Mouse (Mus musculus) forebrain, embryonic 10.5 days (tissue): ENCODE data around the gene Tmx2. TPM values are rescaled to one million over a fixed set of nuclear protein-coding genes. Genes with fewer than 3 reads are reported as not detected.
"Not testable (repeated sequence)": the region's sequence is repeated elsewhere in the genome, so short reads cannot be mapped to it uniquely, and the experiment has no call there.

Experiments used
- DNase-seq: peaks from one replicate; pipeline ENCODE4 v3.0.0-alpha.2; 2017; ENCODE audit warnings: low spot score; ENCODE audit errors: extremely low spot score
- H3K27ac ChIP-seq: fragments of 300-500 bp; sonication (generic); 2 replicates; pipeline ENCODE4 v1.5.1; 2016; ENCODE audit warnings: mild to moderate bottlenecking
- H3K27me3 ChIP-seq: fragments of 300-500 bp; sonication (generic); 2 replicates; pipeline ENCODE4 v1.6.1; 2016; ENCODE audit warnings: mild to moderate bottlenecking; ENCODE audit not compliant: poor library complexity, severe bottlenecking
- H3K36me3 ChIP-seq: fragments of 300-500 bp; sonication (generic); replicated peaks from 2 replicates; pipeline ENCODE4 v1.6.1; 2016; ENCODE audit warnings: mild to moderate bottlenecking, moderate library complexity
- H3K4me1 ChIP-seq: fragments of 300-500 bp; sonication (generic); 2 replicates; pipeline ENCODE4 v1.6.1; 2016
- H3K4me3 ChIP-seq: fragments of 300-500 bp; sonication (generic); 2 replicates; pipeline ENCODE4 v1.5.1; 2016; ENCODE audit warnings: mild to moderate bottlenecking, moderate library complexity
- H3K9me3 ChIP-seq: fragments of 300-500 bp; sonication (generic); 2 replicates; pipeline ENCODE4 v1.6.1; 2016; ENCODE audit warnings: mild to moderate bottlenecking, moderate library complexity
- WGBS: fragments of 180-500 bp; shearing (Covaris S2); methylation state at CpG from one replicate; pipeline ENCODE4 v1.1.7; 2016; 5-methylcytosine and 5-hydroxymethylcytosine counted together
- polyA plus RNA-seq: library from polyadenylated mRNA; unstranded; fragments of >200 nt; fragmentation: Nextera tagmentation; extraction: Ambion mirVana; gene quantifications from 2 replicates; pipeline ENCODE4 v1.2.1, GENCODE M21; 2016

The Tmx2 gene
- 174 and 184 TPM in 2 replicates for polyA plus RNA-seq

GRCm38 (mm10) chr2:84679016-84679415, at the start of gene Tmx2:
Gene Tmx2 (minus strand): TSS chr2:84679140.
- peak within 1 kb of the TSS; percentile 75 for H3K4me3 ChIP-seq
- 18% methylated on average over 8 of the region's 8 CpGs for WGBS
- DNase-seq = no peak
- H3K36me3 ChIP-seq = peaks cover 63% of the 10 kb centered on the region
- H3K27me3 ChIP-seq = no peaks in the 10 kb centered on the region
- H3K4me1 ChIP-seq = peaks cover 24% of the 10 kb centered on the region
- peak within 1 kb of the TSS; percentile 86 for H3K27ac ChIP-seq
- no peaks in the 10 kb centered on the region for H3K9me3 ChIP-seq

GRCm38 (mm10) chr2:84728191-84728590, 49.3 kb upstream of the Tmx2 start:
- H3K27me3 ChIP-seq, DNase-seq, H3K27ac ChIP-seq, H3K9me3 ChIP-seq: not testable (repeated sequence)
- 83% methylated on average over 5 of the region's 5 CpGs for WGBS
- Histone ChIP-seq H3K4me1 (peaks cover 30% of the 10 kb centered on the region), H3K4me3 (0 out of 2 replicates have a peak overlapping the region, but pooled peaks have one; percentile 66), H3K36me3 (peaks cover 28% of the 10 kb centered on the region)

- under 1% methylated on average over 39 of the region's 39 CpGs for WGBS
- H3K27me3 ChIP-seq = no peaks in the 10 kb centered on the region
- DNase-seq = peak; percentile 98
- H3K9me3 ChIP-seq = no peaks in the 10 kb centered on the region
- H3K4me1 ChIP-seq = peaks cover 28% of the 10 kb centered on the region
- peak within 1 kb of the TSS; percentile 66 for H3K4me3 ChIP-seq
- H3K36me3 ChIP-seq = peaks cover 34% of the 10 kb centered on the region
- H3K27ac ChIP-seq = peak within 1 kb of the TSS; percentile 87
Observed at GRCm38 (mm10) chr2:84727172-84727858, 48.4 kb upstream of the Tmx2 start, which contains the start of gene Clp1. Gene Clp1 (minus strand): TSS chr2:84727350.

GRCm38 (mm10) chr2:84726716-84727115, 47.8 kb upstream of the Tmx2 start:
- Histone ChIP-seq H3K4me1 (peaks cover 28% of the 10 kb centered on the region), H3K9me3 (no peaks in the 10 kb centered on the region), H3K36me3 (peaks cover 40% of the 10 kb centered on the region), H3K4me3 (peak overlapping the region; percentile 66), H3K27ac (peak overlapping the region; percentile 87), H3K27me3 (no peaks in the 10 kb centered on the region)
- 5% methylated on average over 9 of the region's 9 CpGs for WGBS
- no peak for DNase-seq

- 95% methylated on average over 10 of the region's 10 CpGs for WGBS
- no peak for DNase-seq
- Histone ChIP-seq H3K9me3 (no peaks in the 10 kb centered on the region), H3K36me3 (peaks cover 45% of the 10 kb centered on the region), H3K4me3 (peak overlapping the region; percentile 66), H3K27me3 (no peaks in the 10 kb centered on the region), H3K4me1 (peaks cover 28% of the 10 kb centered on the region), H3K27ac (no peak overlapping the region)
Observed at GRCm38 (mm10) chr2:84725770-84726169, 46.8 kb upstream of the Tmx2 start.

- H3K4me3 ChIP-seq = no peak overlapping the region
- WGBS = 96% methylated on average over 14 of the region's 14 CpGs
- H3K36me3 ChIP-seq = peaks cover 45% of the 10 kb centered on the region
- no peaks in the 10 kb centered on the region for H3K27me3 ChIP-seq
- no peaks in the 10 kb centered on the region for H3K9me3 ChIP-seq
- H3K27ac ChIP-seq = no peak overlapping the region
- peaks cover 28% of the 10 kb centered on the region for H3K4me1 ChIP-seq
- DNase-seq = no peak
Observed at GRCm38 (mm10) chr2:84723856-84724255, 44.9 kb upstream of the Tmx2 start.

- no peaks in the 10 kb centered on the region for H3K9me3 ChIP-seq
- H3K4me3 ChIP-seq = no peak overlapping the region
- H3K27ac ChIP-seq = no peak overlapping the region
- peaks cover 45% of the 10 kb centered on the region for H3K36me3 ChIP-seq
- 85% methylated on average over 3 of the region's 3 CpGs for WGBS
- no peak for DNase-seq
- peaks cover 25% of the 10 kb centered on the region for H3K4me1 ChIP-seq
- H3K27me3 ChIP-seq = no peaks in the 10 kb centered on the region
Observed at GRCm38 (mm10) chr2:84721182-84721581, 42.2 kb upstream of the Tmx2 start.

GRCm38 (mm10) chr2:84720718-84721117, 41.8 kb upstream of the Tmx2 start:
- no peaks in the 10 kb centered on the region for H3K9me3 ChIP-seq
- no peak for DNase-seq
- no peak overlapping the region for H3K27ac ChIP-seq
- peaks cover 42% of the 10 kb centered on the region for H3K36me3 ChIP-seq
- H3K4me3 ChIP-seq = no peak overlapping the region
- WGBS = 93% methylated on average over 2 of the region's 2 CpGs
- H3K4me1 ChIP-seq = peaks cover 22% of the 10 kb centered on the region
- H3K27me3 ChIP-seq = no peaks in the 10 kb centered on the region

GRCm38 (mm10) chr2:84717357-84717756, 38.4 kb upstream of the Tmx2 start:
- H3K4me3 ChIP-seq = no peak overlapping the region
- WGBS = 93% methylated on average over 4 of the region's 4 CpGs
- peaks cover 11% of the 10 kb centered on the region for H3K36me3 ChIP-seq
- DNase-seq = no peak
- no peaks in the 10 kb centered on the region for H3K27me3 ChIP-seq
- no peaks in the 10 kb centered on the region for H3K9me3 ChIP-seq
- H3K4me1 ChIP-seq = peaks cover 31% of the 10 kb centered on the region
- no peak overlapping the region for H3K27ac ChIP-seq

GRCm38 (mm10) chr2:84716423-84717355, 37.7 kb upstream of the Tmx2 start:
- Histone ChIP-seq H3K27me3 (no peaks in the 10 kb centered on the region), H3K4me1 (peaks cover 33% of the 10 kb centered on the region), H3K27ac (peak overlapping the region; percentile 96), H3K36me3 (peaks cover 5% of the 10 kb centered on the region), H3K4me3 (peak overlapping the region; percentile 74), H3K9me3 (no peaks in the 10 kb centered on the region)
- 44% methylated on average over 9 of the region's 9 CpGs for WGBS
- no peak for DNase-seq

GRCm38 (mm10) chr2:84715562-84716361, 36.8 kb upstream of the Tmx2 start:
- no peaks in the 10 kb centered on the region for H3K27me3 ChIP-seq
- H3K4me3 ChIP-seq = peak overlapping the region; percentile 74
- under 1% methylated on average over 33 of the region's 33 CpGs for WGBS

More at GRCm38 (mm10) chr2:84715562-84716361, 36.8 kb upstream of the Tmx2 start:
- Histone ChIP-seq H3K9me3 (no peaks in the 10 kb centered on the region), H3K4me1 (peaks cover 33% of the 10 kb centered on the region), H3K27ac (peak overlapping the region; percentile 96), H3K36me3 (peaks cover 6% of the 10 kb centered on the region)
- DNase-seq = no peak
